In the genomic region with DNA sequence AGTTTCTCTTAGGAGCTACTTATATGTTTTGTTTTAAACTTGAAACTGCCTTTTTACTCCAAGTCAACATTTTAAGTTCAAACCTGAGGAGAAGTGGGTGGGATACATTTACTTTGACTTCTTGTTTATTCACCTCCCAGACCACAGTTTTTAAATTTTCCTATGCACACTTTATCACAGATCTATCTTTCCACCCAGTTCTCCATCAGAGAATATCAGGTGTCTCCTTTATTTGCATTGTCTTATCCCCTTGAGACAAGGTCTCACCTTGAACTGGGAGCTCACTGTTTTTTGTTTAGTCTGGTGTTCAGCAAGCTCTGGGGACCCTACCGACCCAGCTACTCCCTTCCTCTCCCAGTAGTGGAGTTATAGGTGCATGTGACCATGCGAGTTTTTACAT, we compare ENCODE assay signal across 20 mouse cellular contexts. TPM values are rescaled to one million over a fixed set of nuclear protein-coding genes. Genes with fewer than 3 reads are reported as not detected.
"Had no signal": no experiment of that assay in that cellular context is flagged by ENCODE, and none has a peak within 500 bp of the region (broad histone marks: within the 10 kb centered on the region; RNA-seq: fewer than 3 reads in every experiment).

No protein-coding gene starts in this region.

- H3K9ac ChIP-seq: liver, embryonic 15.5 days; lung, embryonic 14.5 days; midbrain, embryonic 12.5 days; neural tube, embryonic 13.5 days; neural tube, embryonic 15.5 days had no signal

- DNase-seq: lung, adult 18-20 months; lung, embryonic 14.5 days; lung, postnatal 10 days; lung, postnatal 4 days; midbrain, embryonic 14.5 days; retina, postnatal 1 day; right cerebral cortex, adult 18-20 months; right cerebral cortex, postnatal 25 days; right cerebral cortex, postnatal 4 days; spleen, adult 18-20 months; thymus, adult 18-20 months; thymus, postnatal 14 days; thymus, postnatal 36 days had no signal

- H3K27ac ChIP-seq: liver, embryonic 15.5 days; midbrain, embryonic 10.5 days; midbrain, embryonic 12.5 days; neural tube, embryonic 13.5 days; neural tube, embryonic 15.5 days had no signal

- H3K4me2 ChIP-seq: liver, embryonic 15.5 days; lung, embryonic 14.5 days; midbrain, embryonic 12.5 days; neural tube, embryonic 13.5 days; neural tube, embryonic 15.5 days had no signal

- H3K9me3 ChIP-seq: liver, embryonic 15.5 days; midbrain, embryonic 10.5 days; midbrain, embryonic 12.5 days; neural tube, embryonic 13.5 days; neural tube, embryonic 15.5 days had no signal

- H3K27me3 ChIP-seq: liver, embryonic 15.5 days; neural tube, embryonic 13.5 days; neural tube, embryonic 15.5 days had no signal

- ATAC-seq: midbrain, embryonic 16.5 days had no signal

- H3K4me1 ChIP-seq: liver, embryonic 15.5 days; midbrain, embryonic 10.5 days; midbrain, embryonic 12.5 days; neural tube, embryonic 13.5 days; neural tube, embryonic 15.5 days had no signal

- H3K4me3 ChIP-seq: liver, embryonic 15.5 days; midbrain, embryonic 10.5 days; midbrain, embryonic 12.5 days; myocyte; neural tube, embryonic 13.5 days; neural tube, embryonic 15.5 days had no signal

- H3K36me3 ChIP-seq: liver, embryonic 15.5 days; midbrain, embryonic 10.5 days; midbrain, embryonic 12.5 days; neural tube, embryonic 13.5 days; neural tube, embryonic 15.5 days had no signal

RNA-seq across cellular contexts. Expression of a gene that starts 21.7 kb away (rescaled TPM):
- polyA plus RNA-seq: myocyte had no signal
